Mouse (Mus musculus) cerebellum, adult 2 months (tissue): ENCODE measurements around the gene Phkb.

Experiments
- CTCF ChIP-seq: fragments of 200-500 bp; IDR thresholded peaks from 2 replicates; pipeline ENCODE4 v1.5.1; 2011; ENCODE audit warnings: low read depth, mild to moderate bottlenecking, control low read depth, low read length, moderate library complexity, borderline replicate concordance; ENCODE audit not compliant: insufficient read depth
- POLR2A ChIP-seq: fragments of 200-500 bp; IDR thresholded peaks from 2 replicates; pipeline ENCODE4 v1.6.1; 2011; ENCODE audit warnings: low read length, control low read depth, borderline replicate concordance; ENCODE audit not compliant: insufficient read depth

DNA sequence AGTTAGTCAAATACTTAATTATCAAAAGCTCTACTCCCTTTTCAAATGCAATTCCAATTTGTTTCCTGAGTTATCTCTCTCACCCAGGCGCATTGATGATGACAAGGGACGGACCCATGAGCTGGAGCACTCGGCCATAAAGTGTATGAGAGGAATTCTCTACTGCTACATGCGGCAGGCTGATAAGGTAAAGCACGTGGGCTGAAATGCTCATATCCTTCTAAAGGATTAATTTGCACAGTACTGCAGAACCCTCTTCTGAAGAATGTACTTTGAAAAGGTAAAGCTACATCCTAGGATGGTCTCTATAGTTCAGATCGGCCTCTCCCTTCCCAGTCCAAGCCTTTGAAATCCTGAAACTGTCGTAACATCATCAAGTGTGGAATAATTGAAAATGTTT lies 38.9 kb downstream of the Phkb start:
- TF ChIP-seq CTCF (no peak), POLR2A (no peak)
